8 mouse cellular contexts compared by ENCODE assay signal in the genomic region with DNA sequence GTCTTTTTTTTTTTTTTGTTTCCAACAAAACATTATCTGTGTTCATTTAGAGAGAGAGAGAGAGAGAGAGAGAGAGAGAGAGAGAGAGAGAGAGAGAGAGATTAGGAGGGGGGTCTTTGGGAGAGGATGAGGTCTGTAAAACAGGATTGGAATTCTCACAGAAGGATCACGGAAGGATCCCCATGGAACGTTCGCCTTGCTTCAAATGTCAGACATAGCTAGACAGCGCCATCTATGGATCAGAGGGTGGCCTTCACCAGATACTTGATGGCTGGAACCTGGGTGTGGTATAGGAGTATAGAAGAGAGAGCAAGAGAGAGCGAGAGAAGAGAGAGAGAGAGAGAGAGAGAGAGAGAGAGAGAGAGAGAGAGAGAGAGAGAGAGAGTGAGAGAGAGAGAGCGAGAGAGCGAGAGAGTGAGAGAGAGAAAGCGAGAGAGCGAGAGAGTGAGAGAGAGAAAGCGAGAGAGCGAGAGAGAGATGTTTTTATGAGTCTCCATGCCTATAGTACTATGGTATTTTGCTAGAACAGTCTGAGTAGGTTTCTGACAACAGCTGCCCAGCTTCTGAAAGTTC. TPM values are rescaled to one million over a fixed set of nuclear protein-coding genes. Genes with fewer than 3 reads are reported as not detected.
DNase-seq lines count a peak whose midpoint lies in the region; ATAC-seq and TF ChIP-seq lines count a peak whose summit lies in the region.

No protein-coding gene starts in this region.

- peak; percentile 46 for DNase-seq in thymus, adult 2 months
- DNase-seq in thymus, adult 18-20 months, result no peak
- peak; percentile 79 to 82 for DNase-seq in cerebellum, adult 18-20 months
- DNase-seq in forelimb bud, embryonic 11.5 days (ENCODE audit: low read depth, low spot score), result peak; percentile 80
- peak; percentile 29 to 69 for DNase-seq in kidney, adult 8-10 months
- DNase-seq in limb, embryonic 14.5 days (ENCODE audit: low spot score), result peak; percentile 90
- peak; percentile 93 for DNase-seq in midbrain, postnatal 0 days (ENCODE audit: low spot score)
- DNase-seq in testis, postnatal 10 days (ENCODE audit: low spot score), result peak; percentile 77

- no peak overlapping the region for H3K27ac ChIP-seq in thymus, adult 2 months (ENCODE audit: control insufficient read depth, insufficient read depth, low read length)
- H3K27ac ChIP-seq in limb, embryonic 14.5 days (replicated peaks; ENCODE audit: low read depth, low read length), result no peak overlapping the region
- no peak overlapping the region for H3K27ac ChIP-seq in midbrain, postnatal 0 days (ENCODE audit: low read depth, low read length)

- no peak for TF ChIP-seq POLR2A in thymus, adult 2 months (IDR thresholded peaks at IDR 0.05; ENCODE audit: control insufficient read depth, extremely low read depth, insufficient read depth, low read length, poor library complexity)
- no peak for TF ChIP-seq POLR2A in limb, embryonic 14.5 days (IDR thresholded peaks at IDR 0.05; ENCODE audit: borderline replicate concordance, extremely low read depth, insufficient read depth, insufficient read length)

- ATAC-seq in limb, embryonic 14.5 days (ENCODE audit: low FRiP score, low read depth), result peak; percentile 86
- peak; percentile 74; the same call in 1 of the 2 replicates for ATAC-seq in midbrain, postnatal 0 days (ENCODE audit: low FRiP score)

- 0 out of 2 replicates have a peak overlapping the region, but pooled peaks have one; percentile 23 for H3K4me2 ChIP-seq in limb, embryonic 14.5 days (replicated peaks; ENCODE audit: low read depth, low read length, severe bottlenecking)
- H3K4me2 ChIP-seq in midbrain, postnatal 0 days (ENCODE audit: low read depth, low read length, poor library complexity, severe bottlenecking), result no peak overlapping the region

- no peaks in the 10 kb centered on the region for H3K27me3 ChIP-seq in thymus, adult 2 months (ENCODE audit: control insufficient read depth, insufficient read depth, low read length)
- H3K27me3 ChIP-seq in limb, embryonic 14.5 days (ENCODE audit: control insufficient read depth, insufficient read depth, low read length), result no peaks in the 10 kb centered on the region
- H3K27me3 ChIP-seq in midbrain, postnatal 0 days (ENCODE audit: insufficient read depth, low read length), result 0 out of 2 replicates have a peak, but pooled peaks cover 4% of the 10 kb centered on the region

- no peak for TF ChIP-seq CTCF in thymus, adult 2 months (IDR thresholded peaks at IDR 0.05; ENCODE audit: borderline replicate concordance, control insufficient read depth, extremely low read depth, insufficient read depth, low read length, poor library complexity)
- TF ChIP-seq CTCF in midbrain, postnatal 0 days (IDR thresholded peaks at IDR 0.05), result peak; percentile 94

- H3K36me3 ChIP-seq in thymus, adult 2 months (ENCODE audit: control insufficient read depth, insufficient read depth, low read length), result no peaks in the 10 kb centered on the region
- no peaks in the 10 kb centered on the region for H3K36me3 ChIP-seq in limb, embryonic 14.5 days (ENCODE audit: control insufficient read depth, insufficient read depth, low read length)
- no peaks in the 10 kb centered on the region for H3K36me3 ChIP-seq in midbrain, postnatal 0 days (ENCODE audit: insufficient read depth, low read length)

- no peak overlapping the region for H3K4me3 ChIP-seq in thymus, adult 2 months (ENCODE audit: control insufficient read depth, insufficient read depth, low read length)
- no peak overlapping the region for H3K4me3 ChIP-seq in limb, embryonic 14.5 days (replicated peaks; ENCODE audit: low read length)
- no peak overlapping the region for H3K4me3 ChIP-seq in midbrain, postnatal 0 days (ENCODE audit: low read depth, low read length)

- H3K9ac ChIP-seq in limb, embryonic 14.5 days (ENCODE audit: low read depth, low read length, severe bottlenecking), result 0 out of 2 replicates have a peak overlapping the region, but pooled peaks have one; percentile 31
- no peak overlapping the region for H3K9ac ChIP-seq in midbrain, postnatal 0 days (replicated peaks; ENCODE audit: low read length, poor library complexity, severe bottlenecking)

- H3K9me3 ChIP-seq in limb, embryonic 14.5 days (ENCODE audit: control insufficient read depth, low read length), result no peaks in the 10 kb centered on the region
- no peaks in the 10 kb centered on the region for H3K9me3 ChIP-seq in midbrain, postnatal 0 days (ENCODE audit: low read length)

- WGBS in thymus, adult 2 months, result 34% methylated on average over 11 of the region's 11 CpGs
- WGBS in limb, embryonic 14.5 days, result 16% methylated on average over 11 of the region's 11 CpGs
- WGBS in midbrain, postnatal 0 days, result 22% methylated on average over 11 of the region's 11 CpGs

- H3K4me1 ChIP-seq in thymus, adult 2 months (replicated peaks; ENCODE audit: control insufficient read depth, insufficient read depth, low read length), result no peaks in the 10 kb centered on the region
- H3K4me1 ChIP-seq in limb, embryonic 14.5 days (ENCODE audit: control insufficient read depth, insufficient read depth, low read length), result no peaks in the 10 kb centered on the region
- H3K4me1 ChIP-seq in midbrain, postnatal 0 days (ENCODE audit: insufficient read depth, low read length), result no peaks in the 10 kb centered on the region

RNA-seq across cellular contexts. Expression of gene Apoa4, which starts 6.3 kb away (rescaled TPM):
- polyA plus RNA-seq in thymus, adult 2 months (2012; rRNA removed), result 6.9 and 8.2 TPM in 2 replicates
- polyA plus RNA-seq in limb, embryonic 14.5 days (2012; rRNA removed), result 1.4 and 2.8 TPM in 2 replicates
- polyA plus RNA-seq in limb, embryonic 14.5 days (2014; fragmentation: Nextera tagmentation; extraction: Ambion mirVana), result not detected in 2 replicates
- not detected in 2 replicates for total RNA-seq in midbrain, postnatal 0 days (2014; rRNA removed)
- not detected in 2 replicates for polyA plus RNA-seq in midbrain, postnatal 0 days (2015; fragmentation: Nextera tagmentation; extraction: Ambion mirVana)

RNA-seq across cellular contexts. Expression of gene Apoc3, which starts 11.4 kb away (rescaled TPM):
- 6.5 and 22.7 TPM in 2 replicates for polyA plus RNA-seq in thymus, adult 2 months (2012; rRNA removed)
- polyA plus RNA-seq in limb, embryonic 14.5 days (2012; rRNA removed), result not detected in 2 replicates
- not detected in 2 replicates for polyA plus RNA-seq in limb, embryonic 14.5 days (2014; fragmentation: Nextera tagmentation; extraction: Ambion mirVana)
- total RNA-seq in midbrain, postnatal 0 days (2014; rRNA removed), result not detected in 2 replicates
- not detected in 2 replicates for polyA plus RNA-seq in midbrain, postnatal 0 days (2015; fragmentation: Nextera tagmentation; extraction: Ambion mirVana)

RNA-seq across cellular contexts. Expression of gene Apoa1, which starts 18.5 kb away (rescaled TPM):
- polyA plus RNA-seq in thymus, adult 2 months (2012; rRNA removed), result 3.3 and 13.1 TPM in 2 replicates
- polyA plus RNA-seq in limb, embryonic 14.5 days (2012; rRNA removed), result 9.3 and 11.4 TPM in 2 replicates
- polyA plus RNA-seq in limb, embryonic 14.5 days (2014; fragmentation: Nextera tagmentation; extraction: Ambion mirVana), result 1.1 and 1.3 TPM in 2 replicates
- total RNA-seq in midbrain, postnatal 0 days (2014; rRNA removed), result 1.4 TPM in 1 of 2 replicates, not detected in the other
- polyA plus RNA-seq in midbrain, postnatal 0 days (2015; fragmentation: Nextera tagmentation; extraction: Ambion mirVana), result 5.5 and 6.2 TPM in 2 replicates

RNA-seq across cellular contexts. Expression of gene Apoa5, which starts 21.6 kb away (rescaled TPM):
- 0.09 and 3.4 TPM in 2 replicates for polyA plus RNA-seq in thymus, adult 2 months (2012; rRNA removed)
- not detected in 2 replicates for polyA plus RNA-seq in limb, embryonic 14.5 days (2012; rRNA removed)
- polyA plus RNA-seq in limb, embryonic 14.5 days (2014; fragmentation: Nextera tagmentation; extraction: Ambion mirVana), result not detected in 2 replicates
- total RNA-seq in midbrain, postnatal 0 days (2014; rRNA removed), result not detected in 2 replicates
- polyA plus RNA-seq in midbrain, postnatal 0 days (2015; fragmentation: Nextera tagmentation; extraction: Ambion mirVana), result not detected in 2 replicates

RNA-seq across cellular contexts. Expression of gene Zpr1, which starts 26.0 kb away (rescaled TPM):
- polyA plus RNA-seq in thymus, adult 2 months (2012; rRNA removed), result 25.9 and 28.7 TPM in 2 replicates
- 28.2 and 38.7 TPM in 2 replicates for polyA plus RNA-seq in limb, embryonic 14.5 days (2012; rRNA removed)
- polyA plus RNA-seq in limb, embryonic 14.5 days (2014; fragmentation: Nextera tagmentation; extraction: Ambion mirVana), result 54.2 and 59.9 TPM in 2 replicates
- total RNA-seq in midbrain, postnatal 0 days (2014; rRNA removed), result 33.7 and 46.1 TPM in 2 replicates
- polyA plus RNA-seq in midbrain, postnatal 0 days (2015; fragmentation: Nextera tagmentation; extraction: Ambion mirVana), result 46.3 and 46.8 TPM in 2 replicates

Comparison
In these comparisons a context has a peak if more than half of its experiments do, and no peak if none do; other contexts are left out.
1. DNase-seq: peak in thymus, adult 2 months (single experiment), cerebellum, adult 18-20 months (2 of 2), forelimb bud, embryonic 11.5 days (single experiment), kidney, adult 8-10 months (2 of 2), limb, embryonic 14.5 days (single experiment), midbrain, postnatal 0 days (single experiment) and testis, postnatal 10 days (single experiment); none in thymus, adult 18-20 months (0 of 2).